Mouse (Mus musculus) stomach, postnatal 0 days (tissue): ENCODE data around the gene Ascl4.

Experiments
- CTCF ChIP-seq: IDR thresholded peaks from 2 replicates; pipeline ENCODE4 v1.5.1; 2016; ENCODE audit warnings: antibody characterized with exemption, low read depth, mild to moderate bottlenecking, moderate library complexity
- EP300 ChIP-seq: optimal IDR thresholded peaks from 2 replicates; pipeline ENCODE3; 2016; ENCODE audit warnings: antibody characterized with exemption

- peak; percentile 67 for TF ChIP-seq CTCF
- TF ChIP-seq EP300 = no peak
Observed at GRCm38 (mm10) chr10:85928499-85929207, 1.2 kb downstream of the Ascl4 start.
